Mouse (Mus musculus) forebrain, embryonic 15.5 days (tissue): Measurements from ENCODE around the gene Tspan32. TPM values are rescaled to one million over a fixed set of nuclear protein-coding genes. Genes with fewer than 3 reads are reported as not detected.

Experiments used
- ATAC-seq: fragments of 200-750 bp; cut with Nextera tagmentation; replicated peaks from 2 replicates; pipeline ENCODE4 v1.8.0; 2017; ENCODE audit warnings: mild to moderate bottlenecking, moderate TSS enrichment, moderate library complexity
- H3K27ac ChIP-seq: fragments of 300-500 bp; sonication (generic); replicated peaks from 2 replicates; pipeline ENCODE4 v1.5.1; 2015; ENCODE audit warnings: mild to moderate bottlenecking, inconsistent platforms
- H3K27me3 ChIP-seq: fragments of 300-500 bp; sonication (generic); 2 replicates; pipeline ENCODE4 v1.6.1; 2015; ENCODE audit warnings: inconsistent platforms
- H3K36me3 ChIP-seq: fragments of 300-500 bp; sonication (generic); 2 replicates; pipeline ENCODE4 v1.6.1; 2015; ENCODE audit warnings: mild to moderate bottlenecking, inconsistent platforms
- H3K4me1 ChIP-seq: fragments of 300-500 bp; sonication (generic); 2 replicates; pipeline ENCODE4 v1.6.1; 2015; ENCODE audit warnings: inconsistent platforms
- H3K4me2 ChIP-seq: fragments of 300-500 bp; sonication (generic); replicated peaks from 2 replicates; pipeline ENCODE4 v1.6.1; 2015; ENCODE audit warnings: mild to moderate bottlenecking, inconsistent platforms
- H3K4me3 ChIP-seq: fragments of 300-500 bp; sonication (generic); 2 replicates; pipeline ENCODE4 v1.5.1; 2015; ENCODE audit warnings: mild to moderate bottlenecking, inconsistent platforms
- H3K9ac ChIP-seq: fragments of 300-500 bp; sonication (generic); replicated peaks from 2 replicates; pipeline ENCODE4 v1.6.1; 2015; ENCODE audit warnings: mild to moderate bottlenecking, inconsistent platforms
- H3K9me3 ChIP-seq: fragments of 300-500 bp; sonication (generic); 2 replicates; pipeline ENCODE4 v1.6.1; 2016; ENCODE audit warnings: inconsistent platforms
- WGBS: fragments of 180-500 bp; shearing (Covaris S2); methylation state at CpG from one replicate; pipeline ENCODE4 v1.1.7; 2015; ENCODE audit warnings: mixed read lengths; 5-methylcytosine and 5-hydroxymethylcytosine counted together
- polyA plus RNA-seq: library from polyadenylated mRNA; unstranded; fragments of >200 nt; fragmentation: Nextera tagmentation; extraction: Ambion mirVana; gene quantifications from 2 replicates; pipeline ENCODE4 v1.2.1, GENCODE M21; 2015

Gene Tspan32
- polyA plus RNA-seq, 1 experiment from 2014 or later = 0.33 TPM

GRCm38 (mm10) chr7:143023499-143023898, 18.7 kb downstream of the Tspan32 start:
- ATAC-seq = no peak
- no peak overlapping the region for H3K9ac ChIP-seq
- H3K4me2 ChIP-seq = no peak overlapping the region
- H3K27ac ChIP-seq = no peak overlapping the region
- no peaks in the 10 kb centered on the region for H3K9me3 ChIP-seq
- 95% methylated on average over 2 of the region's 2 CpGs for WGBS
- H3K36me3 ChIP-seq = no peaks in the 10 kb centered on the region
- H3K4me3 ChIP-seq = no peak overlapping the region
- H3K27me3 ChIP-seq = no peaks in the 10 kb centered on the region
- H3K4me1 ChIP-seq = no peaks in the 10 kb centered on the region

- no peak overlapping the region for H3K9ac ChIP-seq
- no peaks in the 10 kb centered on the region for H3K27me3 ChIP-seq
- ATAC-seq = no peak
- 94% methylated on average over 1 of the region's 1 CpGs for WGBS
- H3K36me3 ChIP-seq = no peaks in the 10 kb centered on the region
- H3K9me3 ChIP-seq = no peaks in the 10 kb centered on the region
- H3K27ac ChIP-seq = no peak overlapping the region
- H3K4me1 ChIP-seq = no peaks in the 10 kb centered on the region
- no peak overlapping the region for H3K4me2 ChIP-seq
- H3K4me3 ChIP-seq = no peak overlapping the region
These were observed 19.4 kb downstream of the Tspan32 start for GRCm38 (mm10) chr7:143024293-143024692.

- Histone ChIP-seq H3K27ac (no peak overlapping the region), H3K9me3 (no peaks in the 10 kb centered on the region), H3K4me3 (no peak overlapping the region), H3K27me3 (no peaks in the 10 kb centered on the region), H3K36me3 (no peaks in the 10 kb centered on the region), H3K4me1 (no peaks in the 10 kb centered on the region), H3K9ac (no peak overlapping the region), H3K4me2 (no peak overlapping the region)
- 87% methylated on average over 3 of the region's 3 CpGs for WGBS
- ATAC-seq = no peak
These were observed 20.6 kb downstream of the Tspan32 start for GRCm38 (mm10) chr7:143025496-143025895.

GRCm38 (mm10) chr7:143027196-143027595, 22.4 kb downstream of the Tspan32 start:
- Histone ChIP-seq H3K36me3 (no peaks in the 10 kb centered on the region), H3K27me3 (no peaks in the 10 kb centered on the region), H3K4me3 (no peak overlapping the region), H3K4me1 (no peaks in the 10 kb centered on the region), H3K4me2 (no peak overlapping the region), H3K9me3 (no peaks in the 10 kb centered on the region), H3K27ac (no peak overlapping the region), H3K9ac (no peak overlapping the region)
- ATAC-seq = no peak
- 72% methylated on average over 4 of the region's 4 CpGs for WGBS

GRCm38 (mm10) chr7:143031816-143032215, 27.0 kb downstream of the Tspan32 start:
- H3K36me3 ChIP-seq = 0 out of 2 replicates have a peak, but pooled peaks cover 7% of the 10 kb centered on the region
- H3K9ac ChIP-seq = no peak overlapping the region
- H3K4me1 ChIP-seq = no peaks in the 10 kb centered on the region
- no peaks in the 10 kb centered on the region for H3K9me3 ChIP-seq
- H3K27ac ChIP-seq = no peak overlapping the region
- WGBS = 85% methylated on average over 1 of the region's 1 CpGs
- no peaks in the 10 kb centered on the region for H3K27me3 ChIP-seq
- no peak overlapping the region for H3K4me2 ChIP-seq
- H3K4me3 ChIP-seq = no peak overlapping the region
- ATAC-seq = no peak

GRCm38 (mm10) chr7:143033581-143033980, 28.7 kb downstream of the Tspan32 start:
- ATAC-seq = no peak
- Histone ChIP-seq H3K4me3 (no peak overlapping the region), H3K4me2 (no peak overlapping the region), H3K36me3 (0 out of 2 replicates have a peak, but pooled peaks cover 7% of the 10 kb centered on the region), H3K4me1 (no peaks in the 10 kb centered on the region), H3K9me3 (no peaks in the 10 kb centered on the region), H3K27ac (no peak overlapping the region), H3K27me3 (no peaks in the 10 kb centered on the region), H3K9ac (no peak overlapping the region)
- WGBS = 76% methylated on average over 4 of the region's 4 CpGs

GRCm38 (mm10) chr7:143034112-143034511, 29.3 kb downstream of the Tspan32 start:
- Histone ChIP-seq H3K27me3 (no peaks in the 10 kb centered on the region), H3K9ac (no peak overlapping the region), H3K4me1 (no peaks in the 10 kb centered on the region), H3K4me3 (no peak overlapping the region), H3K36me3 (0 out of 2 replicates have a peak, but pooled peaks cover 7% of the 10 kb centered on the region), H3K9me3 (no peaks in the 10 kb centered on the region), H3K4me2 (no peak overlapping the region), H3K27ac (no peak overlapping the region)
- 89% methylated on average over 2 of the region's 2 CpGs for WGBS
- ATAC-seq = no peak

GRCm38 (mm10) chr7:143034519-143035450, 29.9 kb downstream of the Tspan32 start:
- Histone ChIP-seq H3K9ac (no peak overlapping the region), H3K9me3 (no peaks in the 10 kb centered on the region), H3K36me3 (0 out of 2 replicates have a peak, but pooled peaks cover 7% of the 10 kb centered on the region), H3K4me3 (no peak overlapping the region), H3K27me3 (no peaks in the 10 kb centered on the region), H3K4me1 (no peaks in the 10 kb centered on the region), H3K4me2 (no peak overlapping the region), H3K27ac (no peak overlapping the region)
- ATAC-seq = no peak
- 94% methylated on average over 8 of the region's 8 CpGs for WGBS

GRCm38 (mm10) chr7:143036787-143037186, 31.9 kb downstream of the Tspan32 start:
- H3K36me3 ChIP-seq = 0 out of 2 replicates have a peak, but pooled peaks cover 7% of the 10 kb centered on the region
- ATAC-seq = no peak
- 80% methylated on average over 3 of the region's 3 CpGs for WGBS
- no peaks in the 10 kb centered on the region for H3K4me1 ChIP-seq
- H3K4me2 ChIP-seq = no peak overlapping the region
- H3K4me3 ChIP-seq = no peak overlapping the region
- no peak overlapping the region for H3K9ac ChIP-seq
- H3K27me3 ChIP-seq = no peaks in the 10 kb centered on the region
- H3K27ac ChIP-seq = no peak overlapping the region
- H3K9me3 ChIP-seq = no peaks in the 10 kb centered on the region

GRCm38 (mm10) chr7:143037306-143037705, 32.5 kb downstream of the Tspan32 start:
- Histone ChIP-seq H3K4me3 (no peak overlapping the region), H3K4me1 (no peaks in the 10 kb centered on the region), H3K27me3 (no peaks in the 10 kb centered on the region), H3K27ac (no peak overlapping the region), H3K36me3 (0 out of 2 replicates have a peak, but pooled peaks cover 7% of the 10 kb centered on the region), H3K9ac (no peak overlapping the region), H3K4me2 (no peak overlapping the region), H3K9me3 (no peaks in the 10 kb centered on the region)
- no peak for ATAC-seq
- WGBS = 95% methylated on average over 4 of the region's 4 CpGs

GRCm38 (mm10) chr7:143038174-143038931, 33.5 kb downstream of the Tspan32 start:
- Histone ChIP-seq H3K9me3 (no peaks in the 10 kb centered on the region), H3K4me1 (no peaks in the 10 kb centered on the region), H3K4me3 (no peak overlapping the region), H3K4me2 (no peak overlapping the region), H3K27me3 (no peaks in the 10 kb centered on the region), H3K27ac (no peak overlapping the region), H3K36me3 (0 out of 2 replicates have a peak, but pooled peaks cover 5% of the 10 kb centered on the region), H3K9ac (no peak overlapping the region)
- 95% methylated on average over 3 of the region's 3 CpGs for WGBS
- no peak for ATAC-seq

GRCm38 (mm10) chr7:143040561-143040960, 35.7 kb downstream of the Tspan32 start:
- no peaks in the 10 kb centered on the region for H3K27me3 ChIP-seq
- no peak overlapping the region for H3K9ac ChIP-seq

More at GRCm38 (mm10) chr7:143040561-143040960, 35.7 kb downstream of the Tspan32 start:
- Histone ChIP-seq H3K27ac (no peak overlapping the region), H3K4me1 (no peaks in the 10 kb centered on the region), H3K9me3 (no peaks in the 10 kb centered on the region), H3K4me3 (no peak overlapping the region), H3K4me2 (no peak overlapping the region), H3K36me3 (no peaks in the 10 kb centered on the region)
- 90% methylated on average over 3 of the region's 3 CpGs for WGBS
- no peak for ATAC-seq
